Mouse (Mus musculus) C2C12 (cell line): Measurements from ENCODE around the gene Zbtb16.

Experiments
- CEBPB ChIP-seq: IDR thresholded peaks from one replicate; pipeline ENCODE4 v1.6.1; 2011; ENCODE audit warnings: low read depth, mild to moderate bottlenecking, control low read depth, moderate library complexity
- CTCF ChIP-seq: IDR thresholded peaks from one replicate; pipeline ENCODE4 v1.5.1; 2011; ENCODE audit not compliant: control insufficient read depth, insufficient read depth, insufficient read length
- FOSL1 ChIP-seq: IDR thresholded peaks from one replicate; pipeline ENCODE4 v1.8.0; 2011; ENCODE audit warnings: mild to moderate bottlenecking, low read length; ENCODE audit not compliant: poor library complexity, insufficient read depth, severe bottlenecking
- MAX ChIP-seq: IDR thresholded peaks from one replicate; pipeline ENCODE4 v1.6.1; 2011; ENCODE audit warnings: mild to moderate bottlenecking, control low read depth
- USF1 ChIP-seq: IDR thresholded peaks from one replicate; pipeline ENCODE4 v1.6.1; 2011; ENCODE audit warnings: low read depth, mild to moderate bottlenecking, control low read depth, moderate library complexity

DNA sequence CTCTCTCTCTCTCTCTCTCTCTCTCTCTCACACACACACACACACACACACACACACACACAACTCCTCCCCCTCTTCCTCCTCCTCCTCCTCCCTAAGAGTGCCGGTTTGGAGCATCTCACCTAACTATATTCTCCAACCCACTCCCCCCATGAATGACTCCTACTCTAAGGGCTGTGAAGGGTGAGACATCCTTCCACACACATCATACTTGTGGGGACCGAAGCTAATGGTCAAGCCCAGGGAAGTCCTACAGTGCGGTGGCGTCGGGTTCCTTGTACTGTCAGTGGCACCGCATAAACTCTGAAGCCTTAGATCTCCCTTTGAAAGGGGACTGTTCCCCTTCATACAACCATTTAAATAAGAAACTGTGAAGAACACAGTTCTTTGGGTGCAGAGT lies 110.9 kb downstream of the Zbtb16 start:
- TF ChIP-seq CTCF: no peak
- no peak for TF ChIP-seq USF1
- TF ChIP-seq MAX: no peak
- no peak for TF ChIP-seq FOSL1
- TF ChIP-seq CEBPB: no peak
